Mouse (Mus musculus) heart, adult 9 months (tissue): Measurements from ENCODE around the gene Styk1.
"Not testable (repeated sequence)": the region's sequence is repeated elsewhere in the genome, so short reads cannot be mapped to it uniquely, and the experiment has no call there.

Experiments used
- DNase-seq, 2 experiments: peaks; one replicate each; pipeline ENCODE4 v3.0.0; 2022; ENCODE audit warnings: low spot score in 2 of 2

Styk1 gene

DNA sequence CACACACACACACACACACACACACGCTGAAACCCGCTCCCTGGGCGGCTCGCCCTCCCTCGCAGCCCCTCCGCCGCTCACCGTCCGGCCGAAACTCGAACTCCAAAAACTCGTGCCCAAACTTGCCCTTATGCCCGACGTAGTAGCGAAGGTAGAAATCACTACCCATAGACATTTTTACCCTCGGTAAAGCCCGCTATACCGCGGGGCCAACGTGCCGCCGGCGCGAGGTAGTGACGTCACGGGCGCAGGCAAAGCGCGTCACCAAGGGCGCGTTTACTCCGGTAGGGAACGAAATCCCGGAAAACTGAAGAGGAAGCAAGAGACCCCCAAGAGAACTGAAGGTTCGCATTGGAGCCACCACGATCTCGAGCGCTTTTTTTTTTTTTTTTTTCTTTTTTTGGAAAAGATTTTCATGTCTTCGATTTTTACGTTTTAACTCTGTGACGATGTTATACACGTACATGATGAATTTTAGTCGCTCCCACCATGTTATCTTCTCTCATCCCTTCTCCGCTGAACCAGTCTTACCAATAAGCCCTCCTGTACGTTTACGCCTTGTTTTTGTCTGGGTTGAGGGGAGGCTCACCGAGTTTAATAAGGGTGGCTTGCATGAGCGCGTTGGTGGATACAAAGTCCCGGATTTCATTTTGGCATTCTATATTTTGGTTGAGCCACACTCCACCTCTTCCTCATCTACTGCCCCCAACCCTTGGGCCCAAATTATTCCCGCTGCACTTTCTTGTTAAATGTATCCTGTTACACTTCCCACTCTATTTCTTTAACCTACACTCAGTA, 60.2 kb downstream of the Styk1 start, which contains the start of gene Magohb:
Magohb (minus strand) TSS at position 254 of the 798 bp plus-strand sequence.
- peak; percentile 63 to 80 for DNase-seq

DNA sequence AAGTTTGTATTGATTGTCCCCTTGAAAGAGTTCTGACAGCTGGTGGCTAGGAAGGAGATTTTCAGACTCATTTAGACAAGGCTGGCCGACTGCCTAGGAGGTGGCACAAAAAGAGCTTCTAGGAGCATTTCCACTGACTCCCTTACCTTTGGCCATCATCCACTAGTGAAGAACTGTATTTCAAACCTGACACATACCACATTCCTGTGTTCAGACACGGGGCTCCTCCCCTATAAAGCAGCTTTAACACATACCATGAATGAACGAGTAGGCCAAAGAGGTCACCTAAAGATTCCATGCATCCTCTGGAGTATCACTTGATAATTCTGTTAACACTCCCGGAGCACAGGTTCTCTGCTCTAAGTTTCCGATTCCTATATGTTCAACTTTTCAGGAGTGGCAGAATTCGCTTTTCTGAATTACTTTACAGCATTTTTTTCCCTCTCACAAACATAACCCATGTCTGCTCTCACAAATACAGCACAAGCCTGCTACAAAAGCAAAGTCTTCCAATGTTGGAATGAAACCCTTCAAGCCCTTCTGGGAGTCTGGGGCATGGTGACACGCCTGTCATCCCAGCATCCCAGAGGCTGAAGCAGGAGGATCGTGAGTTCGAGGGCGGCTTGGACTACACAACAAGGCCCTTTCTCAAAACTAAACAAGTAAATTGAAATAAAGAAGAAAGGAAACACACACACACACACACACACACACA, 61.0 kb downstream of the Styk1 start:
- DNase-seq: no peak

DNA sequence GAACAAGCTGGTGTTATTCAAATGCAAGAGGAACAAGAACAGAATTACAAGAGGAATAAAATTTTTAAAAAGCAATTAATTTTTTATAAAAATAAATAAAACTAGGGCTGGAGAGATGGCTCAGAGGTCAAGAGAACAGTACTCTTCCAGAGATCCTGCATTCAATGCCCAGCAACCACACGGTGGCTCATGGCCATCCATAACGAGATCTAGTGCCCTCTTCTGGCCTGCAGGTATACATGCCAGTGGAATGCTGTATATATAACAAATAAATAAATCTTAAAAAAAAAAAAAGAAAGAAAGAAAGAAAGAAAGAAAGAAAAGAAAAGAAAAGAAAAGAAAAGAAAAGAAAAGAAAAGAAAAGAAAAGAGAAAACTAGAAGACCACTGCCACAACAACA, 63.0 kb downstream of the Styk1 start:
- DNase-seq: no peak

GRCm38 (mm10) chr6:131278160-131278559, 75.2 kb downstream of the Styk1 start:
- not testable (repeated sequence) for DNase-seq

DNA sequence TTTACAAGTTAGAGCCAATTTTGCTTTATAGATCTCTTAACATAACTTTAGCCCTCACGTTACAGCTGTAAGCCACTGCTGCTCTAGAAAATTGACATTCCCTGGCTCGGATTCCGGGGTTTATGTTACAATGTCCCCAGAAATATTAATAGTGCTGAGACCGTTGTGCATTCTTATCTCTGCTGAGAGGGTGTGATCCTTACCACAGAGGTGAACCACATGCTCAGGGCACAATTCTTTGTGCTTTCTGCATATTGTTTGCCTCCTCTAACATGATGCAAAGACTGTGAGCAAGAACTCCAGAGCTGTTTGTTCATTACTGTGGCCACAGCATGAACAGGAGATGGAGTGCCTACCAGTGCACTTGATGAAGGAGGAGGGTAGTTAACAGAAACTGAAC, 76.7 kb downstream of the Styk1 start:
- no peak for DNase-seq

GRCm38 (mm10) chr6:131272311-131272710, 81.1 kb downstream of the Styk1 start:
- no peak for DNase-seq

- no peak for DNase-seq
Observed at GRCm38 (mm10) chr6:131270312-131270711, 83.1 kb downstream of the Styk1 start.

GRCm38 (mm10) chr6:131269599-131269998, 83.8 kb downstream of the Styk1 start:
- DNase-seq: peak in 1 of 2 experiments; percentile 25

DNA sequence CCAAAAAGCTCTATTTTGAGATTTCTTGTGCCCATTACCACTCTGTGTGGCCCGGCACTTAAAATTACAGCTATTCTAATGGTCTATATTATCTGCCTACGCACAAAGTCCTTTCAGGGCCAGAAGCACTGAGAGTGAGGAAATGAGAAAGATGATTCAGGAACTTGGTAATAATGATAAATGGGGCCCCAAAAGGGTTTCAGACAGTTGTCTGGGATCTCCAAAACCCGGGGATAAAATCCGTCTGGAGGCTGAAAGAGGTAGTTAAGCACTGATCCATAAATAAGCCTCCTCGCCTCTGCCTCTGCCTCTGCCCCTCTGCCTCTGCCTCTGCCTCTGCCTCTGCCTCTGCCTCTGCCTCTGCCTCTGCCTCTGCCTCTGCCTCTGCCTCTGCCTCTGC, 89.2 kb downstream of the Styk1 start:
- DNase-seq: no peak

DNA sequence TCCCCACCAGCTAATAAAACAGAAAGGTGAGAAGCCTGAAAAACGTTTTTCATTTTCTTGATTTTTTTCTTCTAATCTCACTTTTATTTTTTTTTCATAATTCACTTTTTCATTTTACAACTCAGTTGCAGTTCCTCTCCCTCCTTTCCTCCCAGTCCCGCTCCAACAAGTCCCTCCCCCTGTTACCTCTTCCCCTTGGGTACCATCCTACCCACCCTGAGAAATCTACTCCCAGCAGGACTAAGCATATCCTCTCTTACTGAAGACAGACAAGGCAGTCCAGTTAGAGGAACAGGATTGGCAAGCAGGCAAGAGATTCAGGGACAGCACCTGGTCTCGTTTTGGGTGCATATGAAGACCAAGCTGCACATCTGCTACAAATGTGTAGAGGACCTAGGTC, 90.6 kb downstream of the Styk1 start:
- DNase-seq: no peak

DNA sequence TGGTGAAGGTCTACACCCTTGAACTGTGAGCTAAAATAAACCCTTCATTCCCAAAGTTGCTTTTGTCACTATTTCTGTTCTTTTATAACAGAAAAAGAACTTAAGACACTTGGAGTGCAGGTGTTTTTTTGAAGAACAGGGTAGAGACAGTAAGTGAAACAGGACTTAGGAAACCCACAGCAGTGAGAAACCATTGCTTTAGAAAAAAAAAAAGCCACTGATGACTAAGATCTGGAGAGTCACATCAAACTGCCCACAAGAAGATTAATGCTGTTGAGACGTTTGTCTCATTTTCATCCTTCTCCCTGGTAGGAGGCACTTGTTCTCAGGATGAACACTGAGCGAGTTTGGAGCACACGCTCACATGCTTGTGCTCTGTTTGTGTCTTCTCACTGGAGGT, 91.4 kb downstream of the Styk1 start:
- no peak for DNase-seq
